Mouse (Mus musculus) kidney, embryonic 15.5 days (tissue): ENCODE measurements around the gene Gdf5. TPM values are rescaled to one million over a fixed set of nuclear protein-coding genes. Genes with fewer than 3 reads are reported as not detected.
A peak's percentile ranks its signal among the peaks of the same experiment; 100 is the strongest.

Experiments used
- ATAC-seq: fragments of 200-750 bp; cut with Nextera tagmentation; replicated peaks from 2 replicates; pipeline ENCODE4 v1.8.0; 2017; ENCODE audit warnings: moderate TSS enrichment; ENCODE audit not compliant: low FRiP score
- H3K27ac ChIP-seq: fragments of 300-500 bp; sonication (generic); 2 replicates; pipeline ENCODE4 v1.5.1; 2015; ENCODE audit warnings: mild to moderate bottlenecking, inconsistent platforms
- H3K27me3 ChIP-seq: fragments of 300-500 bp; sonication (generic); 2 replicates; pipeline ENCODE4 v1.6.1; 2015; ENCODE audit warnings: inconsistent platforms
- H3K36me3 ChIP-seq: fragments of 300-500 bp; sonication (generic); 2 replicates; pipeline ENCODE4 v1.6.1; 2015; ENCODE audit warnings: inconsistent platforms
- H3K4me1 ChIP-seq: fragments of 300-500 bp; sonication (generic); 2 replicates; pipeline ENCODE4 v1.6.1; 2015; ENCODE audit warnings: inconsistent platforms
- H3K4me2 ChIP-seq: fragments of 300-500 bp; sonication (generic); 2 replicates; pipeline ENCODE4 v1.6.1; 2015; ENCODE audit warnings: moderate library complexity, mild to moderate bottlenecking, inconsistent platforms
- H3K4me3 ChIP-seq: fragments of 300-500 bp; sonication (generic); replicated peaks from 2 replicates; pipeline ENCODE4 v1.5.1; 2015; ENCODE audit warnings: mild to moderate bottlenecking, inconsistent platforms
- H3K9ac ChIP-seq: fragments of 300-500 bp; sonication (generic); 2 replicates; pipeline ENCODE4 v1.6.1; 2015; ENCODE audit warnings: mild to moderate bottlenecking, inconsistent platforms
- H3K9me3 ChIP-seq: fragments of 300-500 bp; sonication (generic); replicated peaks from 2 replicates; pipeline ENCODE4 v1.6.1; 2016; ENCODE audit warnings: inconsistent platforms
- WGBS: fragments of 180-500 bp; shearing (Covaris S2); methylation state at CpG from one replicate; pipeline ENCODE4 v1.1.7; 2015; ENCODE audit warnings: mixed read lengths; 5-methylcytosine and 5-hydroxymethylcytosine counted together
- polyA plus RNA-seq: library from polyadenylated mRNA; unstranded; fragments of >200 nt; fragmentation: Nextera tagmentation; extraction: Ambion mirVana; gene quantifications from 2 replicates; pipeline ENCODE4 v1.2.1, GENCODE M21; 2015

The Gdf5 gene
- polyA plus RNA-seq = 0.51 and 0.84 TPM in 2 replicates

DNA sequence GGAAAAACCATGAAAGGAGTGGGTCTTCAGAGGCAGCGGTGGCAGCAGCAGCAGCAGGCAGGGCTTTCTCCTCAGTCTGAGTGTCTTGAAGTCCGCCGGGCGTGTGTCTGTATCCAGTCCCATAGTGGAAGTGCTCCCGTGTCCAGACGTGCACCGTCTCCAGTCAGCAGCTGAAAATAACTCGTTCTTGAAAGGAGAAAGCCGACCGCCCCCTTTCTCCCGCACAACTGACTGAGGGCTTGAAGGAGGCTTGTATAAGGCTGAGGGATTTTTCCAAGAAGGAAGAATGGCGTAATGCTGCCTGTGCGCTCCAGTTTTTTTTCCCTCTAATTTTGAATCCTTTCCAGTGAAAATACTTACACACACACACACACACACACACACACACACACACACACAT lies at the start of gene Gdf5:
Gene Gdf5, minus strand, starts transcription at position 244 of the 400 bp plus-strand sequence.
- 0 out of 2 replicates have a peak within 1 kb of the TSS, but pooled peaks have one; percentile 7 for H3K4me3 ChIP-seq
- H3K9me3 ChIP-seq = no peaks in the 10 kb centered on the region
- no peak within 1 kb of the TSS for H3K9ac ChIP-seq
- H3K4me1 ChIP-seq = peaks cover 38% of the 10 kb centered on the region
- 33% methylated on average over 13 of the region's 13 CpGs for WGBS
- H3K27ac ChIP-seq = no peak within 1 kb of the TSS
- ATAC-seq = no peak
- peak within 1 kb of the TSS; percentile 25; the same call in 1 of the 2 replicates for H3K4me2 ChIP-seq
- H3K36me3 ChIP-seq = no peaks in the 10 kb centered on the region
- H3K27me3 ChIP-seq = peaks cover 14% of the 10 kb centered on the region

DNA sequence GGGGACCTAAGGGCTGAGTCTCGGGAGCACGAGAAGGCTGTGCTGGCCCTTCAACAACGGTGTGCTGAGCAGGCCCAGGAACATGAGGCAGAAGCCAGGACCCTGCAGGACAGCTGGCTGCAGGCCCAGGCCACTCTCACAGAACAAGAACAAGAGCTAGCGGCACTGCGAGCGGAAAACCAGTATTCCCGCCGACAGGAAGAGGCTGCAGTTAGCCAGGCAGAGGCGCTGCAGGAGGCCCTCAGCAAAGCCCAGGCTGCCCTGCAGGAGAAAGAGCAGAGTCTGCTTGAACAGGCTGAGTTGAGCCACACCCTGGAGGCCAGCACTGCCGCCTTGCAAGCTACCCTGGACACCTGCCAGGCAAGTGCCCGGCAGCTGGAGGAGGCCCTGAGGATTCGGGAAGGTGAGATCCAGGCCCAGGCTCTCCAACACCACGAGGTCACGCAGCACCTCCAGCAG lies 46.7 kb upstream of the Gdf5 start:
- Histone ChIP-seq H3K4me3 (no peak overlapping the region), H3K9me3 (no peaks in the 10 kb centered on the region), H3K9ac (no peak overlapping the region), H3K4me2 (no peak overlapping the region), H3K4me1 (no peaks in the 10 kb centered on the region), H3K27me3 (no peaks in the 10 kb centered on the region), H3K27ac (no peak overlapping the region), H3K36me3 (peaks cover 100% of the 10 kb centered on the region)
- no peak for ATAC-seq
- 89% methylated on average over 14 of the region's 14 CpGs for WGBS

DNA sequence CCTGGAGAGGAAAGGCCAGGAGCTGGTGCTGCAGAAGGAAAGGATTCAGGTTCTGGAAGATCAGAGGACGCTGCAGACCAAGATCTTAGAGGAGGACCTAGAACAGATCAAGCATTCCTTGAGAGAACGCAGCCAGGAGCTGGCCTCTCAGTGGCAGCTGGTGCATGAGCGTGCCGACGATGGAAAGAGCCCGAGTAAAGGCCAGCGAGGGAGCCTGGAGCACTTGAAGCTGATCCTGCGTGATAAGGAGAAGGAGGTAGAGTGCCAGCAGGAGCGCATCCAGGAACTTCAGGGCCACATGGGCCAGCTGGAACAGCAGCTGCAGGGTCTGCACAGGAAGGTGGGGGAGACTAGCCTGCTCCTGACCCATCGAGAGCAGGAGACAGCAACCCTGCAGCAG lies 46.0 kb upstream of the Gdf5 start:
- H3K9me3 ChIP-seq = no peaks in the 10 kb centered on the region
- H3K27me3 ChIP-seq = no peaks in the 10 kb centered on the region
- H3K4me2 ChIP-seq = no peak overlapping the region
- 92% methylated on average over 10 of the region's 10 CpGs for WGBS
- no peak overlapping the region for H3K27ac ChIP-seq
- H3K4me1 ChIP-seq = no peaks in the 10 kb centered on the region
- H3K9ac ChIP-seq = no peak overlapping the region
- ATAC-seq = no peak
- no peak overlapping the region for H3K4me3 ChIP-seq
- peaks cover 100% of the 10 kb centered on the region for H3K36me3 ChIP-seq

DNA sequence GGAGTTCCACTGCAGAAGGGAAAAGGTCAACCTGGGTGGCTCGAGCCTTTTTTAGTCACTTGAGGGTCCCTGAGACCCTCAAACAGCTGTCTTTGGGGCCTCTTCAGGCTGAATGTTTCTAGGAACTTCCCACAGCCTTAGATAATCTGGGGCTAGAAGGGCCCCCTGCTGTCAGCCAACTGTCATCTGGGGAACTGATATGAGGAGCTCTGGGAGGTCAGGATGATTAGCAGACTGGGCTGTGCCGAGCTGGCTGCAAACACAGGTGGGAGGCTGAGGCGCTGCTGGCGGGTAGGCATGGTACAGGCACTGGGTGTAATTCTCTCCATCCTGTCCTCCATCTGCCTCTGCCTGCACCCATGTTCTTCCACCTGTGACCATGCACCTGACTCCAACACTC lies 43.9 kb upstream of the Gdf5 start:
- ATAC-seq = peak; percentile 66; the same call in 1 of the 2 replicates
- H3K4me2 ChIP-seq = no peak overlapping the region
- peaks cover 100% of the 10 kb centered on the region for H3K36me3 ChIP-seq
- 80% methylated on average over 4 of the region's 4 CpGs for WGBS
- no peaks in the 10 kb centered on the region for H3K4me1 ChIP-seq
- no peaks in the 10 kb centered on the region for H3K27me3 ChIP-seq
- no peak overlapping the region for H3K27ac ChIP-seq
- no peak overlapping the region for H3K4me3 ChIP-seq
- H3K9ac ChIP-seq = no peak overlapping the region
- no peaks in the 10 kb centered on the region for H3K9me3 ChIP-seq

DNA sequence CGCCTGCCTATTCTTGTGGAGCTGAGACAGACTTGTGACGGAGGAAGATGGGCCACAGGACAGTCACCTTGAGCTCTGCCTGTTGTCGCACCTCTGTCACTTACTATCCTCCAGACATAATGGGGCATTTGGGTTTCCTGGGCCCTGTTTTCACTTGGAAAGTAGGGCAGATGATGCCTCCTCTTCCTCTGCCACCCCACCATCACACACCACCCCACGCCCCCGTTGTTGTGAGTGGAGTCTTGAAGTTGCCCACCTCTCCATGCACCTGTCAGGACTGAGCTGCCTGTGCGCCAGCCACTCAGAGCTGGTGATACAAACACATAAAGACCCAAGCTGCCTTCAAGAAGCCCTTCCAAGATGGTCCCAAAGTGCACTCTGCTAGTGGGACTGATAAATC lies 42.0 kb upstream of the Gdf5 start:
- no peak overlapping the region for H3K4me3 ChIP-seq
- no peak for ATAC-seq
- H3K9me3 ChIP-seq = no peaks in the 10 kb centered on the region
- no peak overlapping the region for H3K4me2 ChIP-seq
- H3K27me3 ChIP-seq = no peaks in the 10 kb centered on the region
- H3K9ac ChIP-seq = no peak overlapping the region
- H3K4me1 ChIP-seq = no peaks in the 10 kb centered on the region
- H3K36me3 ChIP-seq = peaks cover 100% of the 10 kb centered on the region
- no peak overlapping the region for H3K27ac ChIP-seq
- WGBS = 96% methylated on average over 6 of the region's 6 CpGs

DNA sequence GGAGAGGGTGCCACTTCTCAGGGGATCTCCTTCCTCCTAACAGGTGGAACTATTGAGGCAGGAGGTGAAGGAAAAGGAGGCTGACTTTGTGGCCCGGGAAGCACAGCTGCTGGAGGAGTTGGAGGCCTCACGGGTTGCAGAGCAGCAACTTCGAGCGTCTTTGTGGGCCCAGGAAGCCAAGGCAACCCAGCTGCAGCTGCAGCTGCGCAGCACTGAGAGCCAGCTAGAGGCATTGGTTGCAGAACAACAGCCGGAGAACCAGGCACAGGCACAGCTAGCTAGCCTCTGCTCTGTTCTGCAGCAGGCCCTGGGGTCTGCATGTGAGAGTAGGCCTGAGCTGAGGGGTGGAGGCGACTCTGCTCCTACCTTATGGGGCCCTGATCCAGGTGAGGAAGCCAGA lies 40.6 kb upstream of the Gdf5 start:
- H3K4me2 ChIP-seq = no peak overlapping the region
- H3K27me3 ChIP-seq = no peaks in the 10 kb centered on the region
- no peaks in the 10 kb centered on the region for H3K4me1 ChIP-seq
- no peak overlapping the region for H3K4me3 ChIP-seq
- no peak overlapping the region for H3K27ac ChIP-seq
- no peaks in the 10 kb centered on the region for H3K9me3 ChIP-seq
- H3K36me3 ChIP-seq = peaks cover 100% of the 10 kb centered on the region
- no peak overlapping the region for H3K9ac ChIP-seq
- 90% methylated on average over 7 of the region's 7 CpGs for WGBS
- no peak for ATAC-seq

DNA sequence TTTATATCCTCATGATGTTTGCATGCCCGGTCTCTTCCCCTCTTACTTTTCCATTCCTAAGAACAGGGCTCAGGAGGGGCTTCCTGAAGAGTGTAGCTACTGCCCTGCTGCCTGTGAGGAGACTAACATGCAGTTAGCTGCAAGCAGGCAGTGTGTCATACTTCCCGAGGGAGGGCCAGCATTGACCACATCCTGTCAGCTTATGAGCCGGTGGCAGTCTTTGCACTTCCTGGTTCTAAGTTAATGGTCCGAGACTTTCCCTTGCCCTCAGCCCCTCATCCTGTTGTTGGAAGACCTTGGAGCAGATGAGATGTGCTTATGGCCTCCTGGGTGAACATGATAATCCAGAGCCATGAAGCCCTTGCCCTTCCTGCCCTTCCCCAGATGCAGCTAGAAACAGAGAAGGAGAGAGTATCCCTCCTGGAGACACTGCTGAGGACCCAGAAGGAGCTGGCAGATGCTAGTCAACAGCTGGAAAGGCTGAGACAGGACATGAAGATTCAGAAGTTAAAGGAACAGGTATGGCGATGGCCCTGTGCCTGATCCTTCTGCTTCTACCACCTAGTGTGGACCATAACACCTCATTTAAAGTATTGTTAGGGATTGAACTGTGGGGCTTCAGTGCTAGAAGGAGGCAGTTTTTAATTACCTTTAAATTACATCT lies 34.3 kb upstream of the Gdf5 start:
- H3K27ac ChIP-seq = peak overlapping the region; percentile 10; the same call in 1 of the 2 replicates

DNA sequence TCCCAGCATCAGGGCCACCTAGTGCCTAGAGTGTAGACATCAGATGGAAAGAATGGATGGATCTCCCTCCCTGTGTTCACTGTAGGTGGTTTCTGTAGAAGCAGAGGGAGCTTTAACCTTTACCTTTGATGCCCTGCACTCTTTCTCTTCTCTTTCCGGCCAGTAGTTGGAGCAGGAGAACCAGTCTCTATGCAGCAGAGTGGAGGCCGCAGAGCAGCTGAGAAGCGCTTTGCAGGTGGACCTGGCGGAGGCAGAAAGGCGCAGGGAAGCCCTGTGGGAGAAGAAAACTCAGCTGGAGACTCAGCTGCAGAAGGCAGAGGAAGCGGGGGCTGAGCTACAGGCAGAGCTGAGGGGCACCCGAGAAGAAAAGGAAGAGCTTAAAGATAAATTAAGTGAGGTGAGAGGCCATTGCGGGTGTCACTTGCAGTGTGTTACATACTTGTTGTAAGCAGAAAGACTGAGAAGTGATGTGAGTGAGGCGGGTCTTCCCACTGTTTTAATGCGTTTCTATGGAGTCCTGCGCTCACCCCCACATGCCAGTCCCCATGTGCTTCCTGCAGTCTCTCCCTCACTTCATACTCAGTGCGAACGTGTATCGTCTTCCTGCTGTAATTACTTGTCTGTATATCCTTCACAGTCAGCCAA lies 29.0 kb upstream of the Gdf5 start:
- H3K9me3 ChIP-seq = no peaks in the 10 kb centered on the region
- no peak overlapping the region for H3K27ac ChIP-seq
- no peak for ATAC-seq
- peaks cover 91% of the 10 kb centered on the region for H3K36me3 ChIP-seq
- H3K4me3 ChIP-seq = no peak overlapping the region
- H3K9ac ChIP-seq = no peak overlapping the region
- H3K4me2 ChIP-seq = no peak overlapping the region
- H3K27me3 ChIP-seq = no peaks in the 10 kb centered on the region
- no peaks in the 10 kb centered on the region for H3K4me1 ChIP-seq
- WGBS = 79% methylated on average over 14 of the region's 14 CpGs

More for the DNA sequence above, 34.3 kb upstream of the Gdf5 start:
- WGBS = 43% methylated on average over 5 of the region's 5 CpGs
- Histone ChIP-seq H3K4me3 (no peak overlapping the region), H3K9ac (no peak overlapping the region), H3K4me1 (no peaks in the 10 kb centered on the region), H3K27me3 (no peaks in the 10 kb centered on the region), H3K36me3 (peaks cover 95% of the 10 kb centered on the region), H3K4me2 (no peak overlapping the region), H3K9me3 (no peaks in the 10 kb centered on the region)
- ATAC-seq = no peak

DNA sequence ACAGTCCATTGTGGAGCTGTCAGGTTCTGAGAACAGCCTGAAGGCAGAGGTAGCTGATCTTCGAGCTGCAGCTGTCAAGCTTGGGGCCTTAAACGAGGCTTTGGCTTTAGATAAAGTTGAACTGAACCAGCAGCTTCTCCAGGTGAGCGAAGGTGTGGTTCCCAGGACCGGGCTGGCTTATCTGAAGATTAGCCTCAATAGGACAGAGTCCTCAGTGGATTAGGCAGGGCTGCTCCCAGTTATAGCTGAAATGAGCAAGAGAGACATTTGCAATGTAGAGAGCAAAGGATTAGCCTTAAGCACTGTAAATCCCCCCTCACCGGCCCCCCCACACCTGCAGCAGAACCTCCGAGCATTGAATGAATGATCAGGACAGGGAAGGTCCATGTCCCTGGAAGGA lies 28.2 kb upstream of the Gdf5 start:
- no peak overlapping the region for H3K27ac ChIP-seq
- H3K36me3 ChIP-seq = peaks cover 92% of the 10 kb centered on the region
- no peaks in the 10 kb centered on the region for H3K4me1 ChIP-seq
- H3K9me3 ChIP-seq = no peaks in the 10 kb centered on the region
- 88% methylated on average over 6 of the region's 6 CpGs for WGBS
- H3K4me3 ChIP-seq = no peak overlapping the region
- no peaks in the 10 kb centered on the region for H3K27me3 ChIP-seq
- H3K9ac ChIP-seq = no peak overlapping the region
- no peak overlapping the region for H3K4me2 ChIP-seq
- no peak for ATAC-seq

DNA sequence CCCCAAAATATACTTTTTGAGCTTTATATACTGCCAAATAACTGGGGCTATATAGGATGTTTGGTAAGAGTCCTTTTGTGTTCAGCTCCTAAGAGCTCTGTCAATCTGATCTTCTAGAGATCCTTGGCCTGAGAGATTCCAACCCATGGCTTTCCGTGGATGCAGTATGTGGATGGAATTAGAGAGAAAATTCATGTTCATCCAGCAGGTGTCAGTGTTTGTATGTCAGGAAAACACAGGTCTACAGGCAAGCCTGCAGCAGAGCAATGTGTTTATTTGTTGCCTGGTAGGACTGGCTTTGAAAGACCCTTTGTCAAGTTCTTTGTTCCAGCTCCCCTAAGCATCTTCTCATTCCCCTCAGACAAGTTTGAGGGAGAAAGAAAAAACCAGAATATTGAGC lies 17.8 kb upstream of the Gdf5 start:
- WGBS = 35% methylated on average over 1 of the region's 1 CpGs
- H3K36me3 ChIP-seq = peaks cover 71% of the 10 kb centered on the region
- H3K4me3 ChIP-seq = no peak overlapping the region
- no peak overlapping the region for H3K4me2 ChIP-seq
- 0 out of 2 replicates have a peak, but pooled peaks cover 8% of the 10 kb centered on the region for H3K4me1 ChIP-seq
- no peak overlapping the region for H3K9ac ChIP-seq
- ATAC-seq = no peak
- H3K9me3 ChIP-seq = no peaks in the 10 kb centered on the region
- no peaks in the 10 kb centered on the region for H3K27me3 ChIP-seq
- H3K27ac ChIP-seq = no peak overlapping the region

DNA sequence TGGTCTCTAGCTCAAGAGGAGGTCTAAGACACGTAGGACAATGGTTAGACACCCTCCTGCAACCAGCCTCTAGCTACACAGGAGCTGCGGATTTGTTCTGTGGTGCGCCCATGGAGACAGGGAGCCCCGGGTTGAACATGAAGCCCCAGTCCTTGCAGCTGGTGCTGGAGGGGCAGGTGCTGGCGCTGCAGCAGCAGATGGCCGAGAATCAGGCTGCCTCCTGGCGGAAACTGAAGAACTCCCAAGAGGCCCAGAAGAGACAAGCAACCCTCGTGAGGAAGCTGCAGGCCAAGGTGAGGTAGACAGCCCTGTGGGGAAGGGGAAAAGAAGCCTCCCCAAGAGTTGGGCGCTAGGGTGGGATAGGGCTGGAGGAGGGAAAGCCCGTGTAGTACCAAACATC lies 16.7 kb upstream of the Gdf5 start:
- ATAC-seq = no peak

DNA sequence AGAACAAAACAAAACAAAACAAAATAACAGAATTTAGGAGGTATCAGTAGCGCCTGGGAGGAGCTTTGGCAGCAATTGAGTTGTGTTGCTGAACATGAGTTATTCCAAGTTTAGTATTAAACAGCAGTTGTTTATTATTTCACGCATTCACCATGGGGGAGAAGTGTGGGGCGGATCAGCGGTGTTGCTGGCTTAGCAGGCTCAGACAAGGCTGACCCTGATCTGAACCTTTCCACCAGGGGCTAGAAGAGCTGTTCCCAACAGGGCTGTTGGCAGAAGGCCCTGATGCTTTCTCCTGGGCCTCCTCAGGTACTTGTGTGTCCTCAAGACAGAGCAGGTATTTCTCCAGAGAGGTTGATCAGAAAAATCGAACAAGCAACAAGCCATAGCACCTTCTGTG lies 14.8 kb upstream of the Gdf5 start:
- Histone ChIP-seq H3K36me3 (peaks cover 41% of the 10 kb centered on the region), H3K4me3 (no peak overlapping the region), H3K4me1 (peaks cover 19% of the 10 kb centered on the region; the same call in 1 of the 2 replicates), H3K27me3 (no peaks in the 10 kb centered on the region), H3K9me3 (no peaks in the 10 kb centered on the region), H3K27ac (no peak overlapping the region), H3K9ac (no peak overlapping the region), H3K4me2 (no peak overlapping the region)
- WGBS = 89% methylated on average over 5 of the region's 5 CpGs
- no peak for ATAC-seq

More for the DNA sequence above, 16.7 kb upstream of the Gdf5 start:
- Histone ChIP-seq H3K4me3 (no peak overlapping the region), H3K4me1 (peaks cover 19% of the 10 kb centered on the region; the same call in 1 of the 2 replicates), H3K4me2 (no peak overlapping the region), H3K9ac (no peak overlapping the region), H3K27me3 (no peaks in the 10 kb centered on the region), H3K9me3 (no peaks in the 10 kb centered on the region), H3K36me3 (peaks cover 60% of the 10 kb centered on the region), H3K27ac (no peak overlapping the region)
- 83% methylated on average over 10 of the region's 10 CpGs for WGBS
